Mouse (Mus musculus): ENCODE results near the gene Egfl7.

The Egfl7 gene

DNA sequence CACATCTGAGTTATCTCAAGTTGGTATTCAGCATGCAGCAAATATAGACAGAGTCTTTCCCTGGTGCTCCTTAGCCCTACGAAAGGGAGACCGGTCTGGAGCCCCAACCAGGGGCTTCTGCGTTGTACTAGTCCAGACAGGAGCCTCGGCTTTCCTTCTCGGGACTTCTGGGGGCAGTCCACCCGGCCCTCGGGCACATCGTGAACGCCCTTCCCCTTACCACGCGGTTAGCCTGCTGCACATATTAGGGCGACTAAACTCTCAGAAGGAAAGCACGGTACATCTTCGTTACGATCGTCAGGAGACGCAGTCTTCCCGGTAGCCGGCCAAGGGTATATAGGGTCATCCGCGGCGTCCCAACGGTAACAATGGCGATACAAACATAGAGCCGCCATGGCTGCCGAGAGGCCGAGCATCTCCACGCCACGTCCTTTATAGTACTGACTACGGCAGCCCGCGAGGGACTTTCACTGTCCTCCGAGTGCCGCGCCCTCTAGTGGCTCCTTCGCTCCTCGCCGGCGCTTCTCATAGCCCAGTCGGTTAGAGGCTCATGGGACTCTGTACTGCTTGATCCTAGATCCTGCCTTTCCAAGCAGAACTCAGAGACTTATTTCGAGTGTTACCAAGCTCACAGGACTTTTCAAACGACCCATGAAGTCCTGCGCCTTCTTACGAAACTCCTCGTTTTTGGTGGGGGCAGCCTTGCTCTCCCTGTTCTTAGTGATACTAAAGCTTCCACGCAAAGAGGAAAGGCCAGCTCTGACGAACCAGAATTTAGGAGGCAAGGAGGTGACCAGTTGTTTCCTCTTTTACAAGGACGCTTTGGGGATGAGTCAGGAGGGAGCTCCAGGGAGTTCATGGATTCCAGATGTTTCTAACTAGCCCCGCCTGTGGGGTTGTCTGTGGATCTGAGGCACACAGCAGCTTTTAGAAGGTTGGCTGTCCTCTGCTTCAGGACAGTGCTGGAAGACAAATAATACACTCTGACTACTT, 60.3 kb downstream of the Egfl7 start:
- DNase-seq (ENCODE audit: low read depth, low spot score) = peak; percentile 97

DNA sequence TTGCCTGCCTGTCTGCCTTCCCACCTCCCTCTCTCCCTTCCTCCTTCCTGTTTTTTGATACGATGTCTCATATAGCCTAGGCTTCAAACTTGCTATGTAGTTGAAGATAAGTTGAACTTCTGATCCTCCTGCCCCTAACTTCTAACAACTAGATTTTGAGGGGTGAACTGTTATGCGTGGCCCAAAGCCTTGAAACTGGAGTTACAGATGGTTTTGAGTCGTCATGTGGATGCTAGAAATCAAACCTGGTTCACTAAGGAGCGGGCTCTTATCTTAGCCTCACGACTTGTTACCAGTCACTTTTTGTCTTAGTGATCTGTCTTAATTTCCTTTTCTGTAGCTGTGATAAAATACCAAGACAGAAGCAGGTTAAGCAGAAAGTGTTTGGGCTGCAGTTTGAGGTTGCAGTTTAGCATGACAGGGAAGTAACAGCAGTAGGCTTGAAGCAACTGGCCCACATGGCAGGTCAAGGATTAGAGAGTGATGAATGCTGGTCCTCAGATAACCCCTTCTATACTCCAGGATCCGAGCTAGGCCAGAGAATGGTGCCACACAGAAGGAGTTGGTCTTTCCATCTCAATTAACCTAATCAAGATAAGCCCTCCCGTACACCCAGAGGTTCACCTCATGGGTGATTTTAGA, 61.3 kb downstream of the Egfl7 start:
- no peak for DNase-seq (ENCODE audit: low read depth, low spot score)

Measured in retina, postnatal 7 days (tissue).